Mouse (Mus musculus): Measurements from ENCODE around the gene Olfr93.

DNA sequence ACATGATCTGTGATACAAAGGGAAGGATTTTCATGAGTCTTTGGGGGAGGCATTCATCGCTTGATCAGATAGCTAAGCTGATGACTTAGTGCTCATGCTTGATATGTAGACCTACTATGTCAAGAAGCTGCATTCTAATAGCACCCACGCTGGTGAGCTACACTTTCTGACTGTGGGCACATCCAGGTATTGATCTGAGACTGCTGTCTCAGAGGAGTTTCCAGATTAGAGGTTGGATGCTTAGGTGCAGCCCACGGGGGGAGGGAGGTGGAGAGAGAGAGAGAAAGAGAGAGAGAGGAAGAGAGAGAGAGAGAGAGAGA, 42.6 kb upstream of the Olfr93 start:
- TF ChIP-seq CTCF (IDR thresholded peaks at IDR 0.05; ENCODE audit: control insufficient read depth, insufficient read depth, insufficient replicate concordance, low read depth, low read length), result no peak
- no peak for TF ChIP-seq POLR2A (IDR thresholded peaks at IDR 0.05; ENCODE audit: control insufficient read depth, low read depth, low read length)

All from testis, adult 2 months (tissue).